Mouse (Mus musculus): Measurements from ENCODE around the gene Myh10. TPM values are rescaled to one million over a fixed set of nuclear protein-coding genes. Genes with fewer than 3 reads are reported as not detected.

Myh10 gene
- polyA plus RNA-seq, 1 experiment from 2014 or later, result 94.9 TPM

DNA sequence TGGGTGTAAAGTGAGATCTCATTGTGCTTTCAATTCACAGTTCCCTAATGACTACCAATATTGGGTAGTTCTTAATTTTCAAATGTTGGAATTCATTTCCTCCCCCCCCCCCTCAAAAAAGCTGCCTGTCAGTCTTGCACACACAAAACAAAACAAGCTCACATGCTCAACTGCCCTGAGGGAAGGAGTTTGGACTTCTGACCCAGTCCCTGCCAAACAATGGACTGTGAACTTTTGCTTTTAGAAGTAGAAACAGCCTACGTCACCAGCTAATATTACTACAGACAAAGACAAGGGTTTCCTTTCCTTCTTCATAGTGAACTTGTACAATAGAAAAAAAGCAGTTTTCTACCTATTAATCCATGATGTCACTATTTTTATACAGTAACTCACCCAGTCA, 2.1 kb upstream of the Myh10 start:
- H3K4me1 ChIP-seq (ENCODE audit: control insufficient read depth, insufficient read depth, low read length), result peaks cover 6% of the 10 kb centered on the region
- H3K36me3 ChIP-seq (ENCODE audit: control insufficient read depth, insufficient read depth, low read length), result no peaks in the 10 kb centered on the region
- H3K9ac ChIP-seq (ENCODE audit: low read depth, low read length), result no peak overlapping the region
- no peak for ATAC-seq
- no peaks in the 10 kb centered on the region for H3K27me3 ChIP-seq (ENCODE audit: control insufficient read depth, insufficient read depth, low read depth, low read length)
- no peak overlapping the region for H3K4me3 ChIP-seq (ENCODE audit: low read depth, low read length)
- no peak overlapping the region for H3K27ac ChIP-seq (ENCODE audit: low read length)
- H3K4me2 ChIP-seq (ENCODE audit: low read length), result no peak overlapping the region
- no peaks in the 10 kb centered on the region for H3K9me3 ChIP-seq (replicated peaks; ENCODE audit: control insufficient read depth, low read length, poor library complexity, severe bottlenecking)
- 90% methylated on average over 1 of the region's 1 CpGs for whole genome bisulfite sequencing

DNA sequence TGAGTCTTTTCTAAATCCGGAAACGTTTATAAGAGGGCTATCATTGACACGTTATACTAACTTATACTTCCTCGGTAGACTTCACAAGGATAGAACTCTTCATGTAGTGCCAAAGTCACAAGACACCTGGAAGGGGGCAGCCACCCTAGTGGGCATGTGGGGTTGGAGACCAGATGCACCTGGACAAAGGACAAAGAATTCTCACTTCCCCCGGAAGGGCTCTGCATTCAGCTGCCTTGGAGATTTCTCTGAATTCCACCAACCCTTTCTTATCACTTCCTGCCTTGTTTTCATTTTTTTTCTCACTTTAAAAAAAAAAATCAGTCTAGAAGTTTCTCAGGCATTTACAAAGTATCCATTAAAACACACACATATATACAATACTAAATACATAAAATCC, 894 bp upstream of the Myh10 start:
- Histone ChIP-seq H3K9me3 (replicated peaks; ENCODE audit: control insufficient read depth, low read length, poor library complexity, severe bottlenecking) (no peaks in the 10 kb centered on the region), H3K9ac (ENCODE audit: low read depth, low read length) (no peak overlapping the region), H3K27me3 (ENCODE audit: control insufficient read depth, insufficient read depth, low read depth, low read length) (no peaks in the 10 kb centered on the region), H3K36me3 (ENCODE audit: control insufficient read depth, insufficient read depth, low read length) (no peaks in the 10 kb centered on the region), H3K4me2 (ENCODE audit: low read length) (no peak overlapping the region), H3K27ac (ENCODE audit: low read length) (no peak overlapping the region), H3K4me1 (ENCODE audit: control insufficient read depth, insufficient read depth, low read length) (peaks cover 14% of the 10 kb centered on the region), H3K4me3 (ENCODE audit: low read depth, low read length) (no peak overlapping the region)
- no peak for ATAC-seq
- WGBS, result 63% methylated on average over 5 of the region's 5 CpGs

DNA sequence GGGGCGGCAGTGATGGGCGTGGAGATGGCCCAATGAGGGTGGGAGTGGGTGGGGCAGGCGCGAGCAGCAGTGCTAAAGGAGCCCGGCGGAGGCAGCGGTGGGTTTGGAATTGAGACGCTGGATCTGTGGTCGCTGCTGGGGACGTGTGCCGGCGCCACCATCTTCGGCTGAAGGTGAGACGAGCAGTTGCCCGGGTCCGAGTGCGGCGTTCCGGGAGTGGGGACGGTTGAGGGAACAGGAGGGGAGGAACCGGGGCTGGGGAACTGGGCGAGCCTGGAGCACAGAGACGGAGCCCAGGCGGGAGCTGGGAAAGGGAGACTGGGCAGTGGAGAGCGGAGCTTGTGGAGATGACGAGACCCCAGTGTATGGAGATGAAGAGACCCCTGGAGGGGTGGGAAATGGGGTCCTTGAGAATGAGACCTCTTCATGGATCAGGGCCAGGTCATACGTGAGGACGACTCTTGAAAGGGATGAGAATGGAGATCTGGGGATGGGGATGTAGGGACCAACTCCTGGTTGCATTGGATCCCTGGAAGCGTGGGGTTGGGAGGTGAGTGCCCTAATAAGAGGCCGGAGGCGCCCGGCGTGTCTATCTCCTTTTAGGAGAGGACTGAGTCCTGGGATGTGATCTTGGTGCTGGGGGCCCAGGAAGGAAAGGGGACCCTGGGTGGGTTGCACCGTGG, 792 bp downstream of the Myh10 start:
- WGBS, result under 1% methylated on average over 34 of the region's 34 CpGs
- Histone ChIP-seq H3K9ac (ENCODE audit: low read depth, low read length) (peak overlapping the region; percentile 96), H3K27ac (ENCODE audit: low read length) (peak overlapping the region; percentile 95), H3K9me3 (replicated peaks; ENCODE audit: control insufficient read depth, low read length, poor library complexity, severe bottlenecking) (no peaks in the 10 kb centered on the region), H3K36me3 (ENCODE audit: control insufficient read depth, insufficient read depth, low read length) (no peaks in the 10 kb centered on the region), H3K4me2 (ENCODE audit: low read length) (peak overlapping the region; percentile 74), H3K27me3 (ENCODE audit: control insufficient read depth, insufficient read depth, low read depth, low read length) (no peaks in the 10 kb centered on the region), H3K4me3 (ENCODE audit: low read depth, low read length) (peak overlapping the region; percentile 87), H3K4me1 (ENCODE audit: control insufficient read depth, insufficient read depth, low read length) (peaks cover 14% of the 10 kb centered on the region)
- peak; percentile 27 for ATAC-seq

DNA sequence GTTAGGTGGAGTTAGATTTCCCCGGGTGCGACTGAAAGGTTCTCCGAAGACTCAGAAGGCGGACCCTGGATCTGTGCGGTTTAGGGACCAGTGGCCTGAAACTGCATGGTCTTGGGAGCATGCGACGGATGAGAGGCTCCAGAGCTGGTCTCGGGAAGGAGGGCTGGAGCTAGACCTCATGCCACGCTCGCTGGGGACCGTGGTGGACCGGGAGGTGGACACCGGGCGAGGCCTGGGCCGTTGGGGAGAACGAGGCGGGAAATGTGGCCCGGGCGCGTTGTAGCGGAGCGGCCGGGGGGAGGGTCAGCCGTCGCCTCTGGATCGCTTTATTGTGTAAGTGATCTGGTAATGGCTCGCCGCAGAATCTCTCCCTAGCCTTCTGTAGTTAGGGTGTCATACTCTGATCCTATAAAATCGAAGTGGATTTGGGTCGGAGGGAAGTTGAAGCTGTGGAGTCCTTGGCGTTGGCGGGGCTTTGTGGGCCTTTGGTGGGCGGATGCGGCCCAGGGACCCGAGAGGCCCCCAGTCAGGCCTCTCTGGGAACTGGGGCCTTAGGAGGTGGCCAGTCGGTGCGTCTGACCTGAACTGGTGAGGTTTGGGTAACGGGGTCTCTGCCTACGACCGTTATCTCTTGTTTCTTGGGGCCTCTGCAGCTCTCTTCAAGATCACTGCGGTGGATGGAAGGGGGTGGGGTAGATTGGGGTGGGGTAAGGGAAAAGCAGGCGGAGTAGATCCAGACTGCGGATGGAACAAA, 1.5 kb downstream of the Myh10 start:
- H3K9ac ChIP-seq (ENCODE audit: low read depth, low read length), result peak overlapping the region; percentile 96
- no peak for ATAC-seq
- peak overlapping the region; percentile 87 for H3K4me3 ChIP-seq (ENCODE audit: low read depth, low read length)
- no peaks in the 10 kb centered on the region for H3K27me3 ChIP-seq (ENCODE audit: control insufficient read depth, insufficient read depth, low read depth, low read length)
- H3K36me3 ChIP-seq (ENCODE audit: control insufficient read depth, insufficient read depth, low read length), result no peaks in the 10 kb centered on the region
- peak overlapping the region; percentile 74 for H3K4me2 ChIP-seq (ENCODE audit: low read length)
- under 1% methylated on average over 43 of the region's 43 CpGs for WGBS
- H3K4me1 ChIP-seq (ENCODE audit: control insufficient read depth, insufficient read depth, low read length), result peaks cover 14% of the 10 kb centered on the region
- H3K27ac ChIP-seq (ENCODE audit: low read length), result peak overlapping the region; percentile 95
- H3K9me3 ChIP-seq (replicated peaks; ENCODE audit: control insufficient read depth, low read length, poor library complexity, severe bottlenecking), result no peaks in the 10 kb centered on the region

DNA sequence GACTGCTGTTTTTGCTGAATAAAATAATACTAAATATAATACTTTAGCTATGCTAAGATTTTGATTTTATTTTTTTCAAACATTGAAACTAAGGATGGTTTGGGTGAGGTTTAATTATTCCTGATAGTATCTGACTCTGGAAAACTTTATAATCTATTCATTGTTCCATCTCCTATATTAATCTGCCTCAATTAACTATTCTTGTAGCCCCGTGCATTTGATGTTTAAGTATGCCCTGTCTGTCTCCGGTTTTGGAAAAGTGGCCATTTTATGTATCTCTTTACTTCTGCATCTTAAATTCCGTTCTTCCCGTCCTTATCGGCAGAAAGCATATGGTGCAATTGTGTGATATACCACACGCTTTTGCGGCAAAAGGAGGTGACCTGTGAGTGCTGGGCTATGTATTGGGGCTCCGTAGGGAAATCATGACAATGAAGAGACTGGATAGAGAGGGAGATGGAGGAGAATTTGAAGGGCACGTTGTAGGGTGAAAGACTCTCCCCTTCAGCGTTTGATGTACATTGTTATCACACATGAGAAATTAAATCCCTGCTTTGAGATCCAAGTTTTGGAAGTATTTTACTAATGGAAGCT, 2.2 kb downstream of the Myh10 start:
- WGBS, result 4% methylated on average over 10 of the region's 10 CpGs
- no peak for ATAC-seq
- Histone ChIP-seq H3K27me3 (ENCODE audit: control insufficient read depth, insufficient read depth, low read depth, low read length) (no peaks in the 10 kb centered on the region), H3K4me1 (ENCODE audit: control insufficient read depth, insufficient read depth, low read length) (peaks cover 14% of the 10 kb centered on the region), H3K9ac (ENCODE audit: low read depth, low read length) (peak overlapping the region; percentile 96), H3K9me3 (replicated peaks; ENCODE audit: control insufficient read depth, low read length, poor library complexity, severe bottlenecking) (no peaks in the 10 kb centered on the region), H3K4me2 (ENCODE audit: low read length) (peak overlapping the region; percentile 74), H3K27ac (ENCODE audit: low read length) (peak overlapping the region; percentile 95), H3K36me3 (ENCODE audit: control insufficient read depth, insufficient read depth, low read length) (no peaks in the 10 kb centered on the region), H3K4me3 (ENCODE audit: low read depth, low read length) (peak overlapping the region; percentile 87)

DNA sequence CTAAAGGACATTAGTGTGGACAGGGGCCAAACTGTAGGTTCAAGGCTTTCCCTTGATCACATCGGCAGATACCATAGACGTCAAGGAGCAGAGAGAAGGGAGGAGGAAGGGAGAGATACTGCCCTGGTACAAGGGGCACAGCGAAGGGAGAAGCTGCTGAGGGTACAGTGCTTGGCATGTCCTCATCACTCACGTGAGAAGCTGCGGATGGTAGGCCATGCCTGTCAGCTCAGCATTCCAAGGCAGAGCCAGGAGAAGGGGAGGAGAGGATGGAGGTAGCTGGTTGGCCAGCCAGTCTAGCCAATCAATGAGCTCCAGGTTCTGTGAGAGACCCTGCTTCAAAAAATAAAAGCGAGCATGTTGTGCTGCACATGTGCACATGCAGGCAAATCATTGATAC, 11.0 kb downstream of the Myh10 start:
- Histone ChIP-seq H3K27me3 (ENCODE audit: control insufficient read depth, insufficient read depth, low read depth, low read length) (no peaks in the 10 kb centered on the region), H3K27ac (ENCODE audit: low read length) (no peak overlapping the region), H3K4me1 (ENCODE audit: control insufficient read depth, insufficient read depth, low read length) (peaks cover 8% of the 10 kb centered on the region), H3K4me2 (ENCODE audit: low read length) (no peak overlapping the region), H3K9ac (ENCODE audit: low read depth, low read length) (no peak overlapping the region), H3K4me3 (ENCODE audit: low read depth, low read length) (no peak overlapping the region), H3K9me3 (replicated peaks; ENCODE audit: control insufficient read depth, low read length, poor library complexity, severe bottlenecking) (no peaks in the 10 kb centered on the region), H3K36me3 (ENCODE audit: control insufficient read depth, insufficient read depth, low read length) (peaks cover 38% of the 10 kb centered on the region)
- 95% methylated on average over 6 of the region's 6 CpGs for WGBS
- ATAC-seq, result no peak

DNA sequence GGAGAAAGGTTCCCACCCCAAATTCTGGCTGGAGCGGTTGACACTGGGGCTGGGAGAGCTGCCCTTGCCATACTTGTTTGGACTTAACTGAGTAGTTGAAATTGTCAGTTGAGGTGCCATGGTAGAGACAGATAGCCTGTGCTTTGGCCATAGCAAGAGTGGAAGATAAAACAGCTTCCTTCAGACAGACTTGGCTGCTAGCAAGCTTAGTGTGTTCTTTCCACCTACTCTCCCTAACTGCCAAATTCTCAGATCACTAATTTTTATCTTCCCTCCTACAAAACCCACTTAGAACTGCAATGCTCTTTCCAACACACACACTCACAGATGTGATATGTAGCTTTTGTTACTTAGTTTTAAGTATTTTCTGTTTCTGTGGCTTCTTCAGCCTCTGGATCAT, 12.0 kb downstream of the Myh10 start:
- no peaks in the 10 kb centered on the region for H3K9me3 ChIP-seq (replicated peaks; ENCODE audit: control insufficient read depth, low read length, poor library complexity, severe bottlenecking)
- H3K36me3 ChIP-seq (ENCODE audit: control insufficient read depth, insufficient read depth, low read length), result peaks cover 38% of the 10 kb centered on the region
- H3K4me2 ChIP-seq (ENCODE audit: low read length), result no peak overlapping the region
- H3K27me3 ChIP-seq (ENCODE audit: control insufficient read depth, insufficient read depth, low read depth, low read length), result no peaks in the 10 kb centered on the region
- no peak overlapping the region for H3K4me3 ChIP-seq (ENCODE audit: low read depth, low read length)
- H3K4me1 ChIP-seq (ENCODE audit: control insufficient read depth, insufficient read depth, low read length), result peaks cover 8% of the 10 kb centered on the region
- no peak overlapping the region for H3K9ac ChIP-seq (ENCODE audit: low read depth, low read length)
- WGBS, result 92% methylated on average over 1 of the region's 1 CpGs
- ATAC-seq, result no peak
- no peak overlapping the region for H3K27ac ChIP-seq (ENCODE audit: low read length)

DNA sequence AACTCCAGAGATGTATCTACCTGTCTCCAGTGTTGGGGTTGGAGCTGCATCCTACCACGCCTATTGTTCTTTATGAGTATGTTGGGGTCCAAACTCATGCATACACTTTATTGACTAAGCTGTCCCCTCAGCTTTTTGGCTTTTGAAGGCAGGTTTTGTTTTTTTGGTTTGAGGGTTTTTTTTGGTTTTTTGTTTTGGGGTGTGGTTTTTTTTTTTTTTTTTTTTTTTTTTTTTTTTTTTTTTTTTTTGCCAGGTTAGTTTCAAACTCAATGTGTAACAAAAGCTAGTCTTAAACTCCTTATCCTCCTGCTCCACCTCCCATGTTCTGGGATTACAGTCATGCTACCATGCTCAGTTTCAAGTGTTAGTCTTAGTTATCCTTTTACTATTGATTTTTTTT, 12.9 kb downstream of the Myh10 start:
- no peak for ATAC-seq
- no peak overlapping the region for H3K4me3 ChIP-seq (ENCODE audit: low read depth, low read length)
- WGBS, result 100% methylated on average over 1 of the region's 1 CpGs
- no peak overlapping the region for H3K9ac ChIP-seq (ENCODE audit: low read depth, low read length)
- no peaks in the 10 kb centered on the region for H3K27me3 ChIP-seq (ENCODE audit: control insufficient read depth, insufficient read depth, low read depth, low read length)
- no peaks in the 10 kb centered on the region for H3K9me3 ChIP-seq (replicated peaks; ENCODE audit: control insufficient read depth, low read length, poor library complexity, severe bottlenecking)
- H3K4me1 ChIP-seq (ENCODE audit: control insufficient read depth, insufficient read depth, low read length), result peaks cover 8% of the 10 kb centered on the region
- H3K36me3 ChIP-seq (ENCODE audit: control insufficient read depth, insufficient read depth, low read length), result peaks cover 38% of the 10 kb centered on the region
- no peak overlapping the region for H3K27ac ChIP-seq (ENCODE audit: low read length)
- H3K4me2 ChIP-seq (ENCODE audit: low read length), result no peak overlapping the region

DNA sequence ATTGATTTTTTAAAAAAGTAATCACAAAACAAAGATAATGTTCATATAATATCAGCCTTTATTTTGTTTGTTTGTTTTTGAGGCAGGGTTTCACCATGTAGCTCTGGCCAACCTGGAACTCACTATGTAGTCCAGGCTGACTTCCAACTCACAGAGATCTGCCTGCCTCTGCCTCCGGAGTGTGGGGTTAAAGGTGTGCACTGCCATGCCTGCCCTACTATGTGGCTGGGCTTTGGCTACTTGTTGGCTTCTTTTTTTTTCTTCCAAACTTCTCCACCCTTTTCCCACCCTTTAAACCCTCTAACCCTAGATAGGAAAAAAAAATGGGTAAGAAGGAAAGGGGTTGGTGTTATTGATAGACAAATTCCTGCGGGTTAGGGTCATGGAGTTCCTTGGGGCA, 13.5 kb downstream of the Myh10 start:
- Histone ChIP-seq H3K4me1 (ENCODE audit: control insufficient read depth, insufficient read depth, low read length) (peaks cover 8% of the 10 kb centered on the region), H3K36me3 (ENCODE audit: control insufficient read depth, insufficient read depth, low read length) (peaks cover 35% of the 10 kb centered on the region), H3K9me3 (replicated peaks; ENCODE audit: control insufficient read depth, low read length, poor library complexity, severe bottlenecking) (no peaks in the 10 kb centered on the region), H3K27me3 (ENCODE audit: control insufficient read depth, insufficient read depth, low read depth, low read length) (no peaks in the 10 kb centered on the region), H3K4me3 (ENCODE audit: low read depth, low read length) (no peak overlapping the region), H3K27ac (ENCODE audit: low read length) (no peak overlapping the region), H3K9ac (ENCODE audit: low read depth, low read length) (no peak overlapping the region), H3K4me2 (ENCODE audit: low read length) (no peak overlapping the region)
- ATAC-seq, result no peak
- WGBS, result 98% methylated on average over 2 of the region's 2 CpGs

All from midbrain, embryonic 16.5 days (tissue).